Mouse (Mus musculus): ENCODE data around the gene Dguok. TPM values are rescaled to one million over a fixed set of nuclear protein-coding genes. Genes with fewer than 3 reads are reported as not detected.

The Dguok gene
- polyA plus RNA-seq, 1 experiment from 2014 or later, result 67.5 TPM

GRCm38 (mm10) chr6:83490622-83491021 is 16.1 kb downstream of the Dguok start:
- Histone ChIP-seq H3K36me3 (ENCODE audit: control insufficient read depth, insufficient read depth, low read length) (peaks cover 3% of the 10 kb centered on the region), H3K27me3 (ENCODE audit: control insufficient read depth, insufficient read depth, low read length) (no peaks in the 10 kb centered on the region), H3K27ac (replicated peaks; ENCODE audit: low read depth, low read length) (no peak overlapping the region), H3K4me1 (ENCODE audit: control insufficient read depth, insufficient read depth, low read length) (no peaks in the 10 kb centered on the region), H3K9me3 (ENCODE audit: control insufficient read depth, low read length) (no peaks in the 10 kb centered on the region), H3K9ac (ENCODE audit: low read length) (no peak overlapping the region), H3K4me3 (ENCODE audit: low read depth, low read length) (no peak overlapping the region), H3K4me2 (ENCODE audit: low read depth, severe bottlenecking) (no peak overlapping the region)
- no peak for ATAC-seq (ENCODE audit: insufficient number of reproducible peaks, low FRiP score, low TSS enrichment, low read depth)
- no peak for DNase-seq (ENCODE audit: low spot score)
- WGBS, result 83% methylated on average over 4 of the region's 4 CpGs

GRCm38 (mm10) chr6:83488200-83488599 is 18.6 kb downstream of the Dguok start:
- Histone ChIP-seq H3K9me3 (ENCODE audit: control insufficient read depth, low read length) (no peaks in the 10 kb centered on the region), H3K36me3 (ENCODE audit: control insufficient read depth, insufficient read depth, low read length) (peaks cover 6% of the 10 kb centered on the region), H3K27me3 (ENCODE audit: control insufficient read depth, insufficient read depth, low read length) (no peaks in the 10 kb centered on the region), H3K4me3 (ENCODE audit: low read depth, low read length) (no peak overlapping the region), H3K9ac (ENCODE audit: low read length) (no peak overlapping the region), H3K4me1 (ENCODE audit: control insufficient read depth, insufficient read depth, low read length) (no peaks in the 10 kb centered on the region), H3K27ac (replicated peaks; ENCODE audit: low read depth, low read length) (no peak overlapping the region), H3K4me2 (ENCODE audit: low read depth, severe bottlenecking) (no peak overlapping the region)
- 78% methylated on average over 5 of the region's 5 CpGs for WGBS
- DNase-seq (ENCODE audit: low spot score), result no peak
- no peak for ATAC-seq (ENCODE audit: insufficient number of reproducible peaks, low FRiP score, low TSS enrichment, low read depth)

GRCm38 (mm10) chr6:83487298-83487697 is 19.5 kb downstream of the Dguok start:
- H3K4me2 ChIP-seq (ENCODE audit: low read depth, severe bottlenecking), result no peak overlapping the region
- WGBS, result 89% methylated on average over 4 of the region's 4 CpGs
- no peak overlapping the region for H3K27ac ChIP-seq (replicated peaks; ENCODE audit: low read depth, low read length)
- no peak overlapping the region for H3K4me3 ChIP-seq (ENCODE audit: low read depth, low read length)
- ATAC-seq (ENCODE audit: insufficient number of reproducible peaks, low FRiP score, low TSS enrichment, low read depth) (no peak), DNase-seq (ENCODE audit: low spot score) (no peak)
- H3K27me3 ChIP-seq (ENCODE audit: control insufficient read depth, insufficient read depth, low read length), result no peaks in the 10 kb centered on the region
- H3K4me1 ChIP-seq (ENCODE audit: control insufficient read depth, insufficient read depth, low read length), result no peaks in the 10 kb centered on the region
- H3K9ac ChIP-seq (ENCODE audit: low read length), result no peak overlapping the region
- peaks cover 6% of the 10 kb centered on the region for H3K36me3 ChIP-seq (ENCODE audit: control insufficient read depth, insufficient read depth, low read length)
- H3K9me3 ChIP-seq (ENCODE audit: control insufficient read depth, low read length), result no peaks in the 10 kb centered on the region

- Histone ChIP-seq H3K4me2 (ENCODE audit: low read depth, severe bottlenecking) (no peak overlapping the region), H3K9me3 (ENCODE audit: control insufficient read depth, low read length) (no peaks in the 10 kb centered on the region), H3K27ac (replicated peaks; ENCODE audit: low read depth, low read length) (no peak overlapping the region), H3K9ac (ENCODE audit: low read length) (no peak overlapping the region), H3K36me3 (ENCODE audit: control insufficient read depth, insufficient read depth, low read length) (peaks cover 6% of the 10 kb centered on the region), H3K27me3 (ENCODE audit: control insufficient read depth, insufficient read depth, low read length) (no peaks in the 10 kb centered on the region), H3K4me3 (ENCODE audit: low read depth, low read length) (no peak overlapping the region), H3K4me1 (ENCODE audit: control insufficient read depth, insufficient read depth, low read length) (no peaks in the 10 kb centered on the region)
- DNase-seq (ENCODE audit: low spot score) (no peak), ATAC-seq (ENCODE audit: insufficient number of reproducible peaks, low FRiP score, low TSS enrichment, low read depth) (no peak)
- 76% methylated on average over 4 of the region's 4 CpGs for WGBS
These were observed 20.9 kb downstream of the Dguok start for GRCm38 (mm10) chr6:83485854-83486253.

- 93% methylated on average over 7 of the region's 7 CpGs for WGBS
These were observed 23.0 kb downstream of the Dguok start for GRCm38 (mm10) chr6:83483776-83484175.

GRCm38 (mm10) chr6:83482418-83483085 is 24.2 kb downstream of the Dguok start:
- no peak for DNase-seq (ENCODE audit: low spot score)
- Histone ChIP-seq H3K4me2 (ENCODE audit: low read depth, severe bottlenecking) (no peak overlapping the region), H3K4me3 (ENCODE audit: low read depth, low read length) (no peak overlapping the region), H3K27ac (replicated peaks; ENCODE audit: low read depth, low read length) (no peak overlapping the region), H3K36me3 (ENCODE audit: control insufficient read depth, insufficient read depth, low read length) (peaks cover 2% of the 10 kb centered on the region; the same call in 1 of the 2 replicates), H3K9ac (ENCODE audit: low read length) (no peak overlapping the region), H3K4me1 (ENCODE audit: control insufficient read depth, insufficient read depth, low read length) (no peaks in the 10 kb centered on the region), H3K9me3 (ENCODE audit: control insufficient read depth, low read length) (no peaks in the 10 kb centered on the region), H3K27me3 (ENCODE audit: control insufficient read depth, insufficient read depth, low read length) (no peaks in the 10 kb centered on the region)
- WGBS, result 56% methylated on average over 10 of the region's 10 CpGs
- no peak for ATAC-seq (ENCODE audit: insufficient number of reproducible peaks, low FRiP score, low TSS enrichment, low read depth)

More at GRCm38 (mm10) chr6:83483776-83484175, 23.0 kb downstream of the Dguok start:
- H3K9me3 ChIP-seq (ENCODE audit: control insufficient read depth, low read length), result no peaks in the 10 kb centered on the region
- H3K4me3 ChIP-seq (ENCODE audit: low read depth, low read length), result no peak overlapping the region
- H3K4me1 ChIP-seq (ENCODE audit: control insufficient read depth, insufficient read depth, low read length), result no peaks in the 10 kb centered on the region
- H3K9ac ChIP-seq (ENCODE audit: low read length), result no peak overlapping the region
- peaks cover 6% of the 10 kb centered on the region for H3K36me3 ChIP-seq (ENCODE audit: control insufficient read depth, insufficient read depth, low read length)
- no peak for DNase-seq (ENCODE audit: low spot score)
- H3K27me3 ChIP-seq (ENCODE audit: control insufficient read depth, insufficient read depth, low read length), result no peaks in the 10 kb centered on the region
- ATAC-seq (ENCODE audit: insufficient number of reproducible peaks, low FRiP score, low TSS enrichment, low read depth), result no peak
- no peak overlapping the region for H3K4me2 ChIP-seq (ENCODE audit: low read depth, severe bottlenecking)
- no peak overlapping the region for H3K27ac ChIP-seq (replicated peaks; ENCODE audit: low read depth, low read length)

- Histone ChIP-seq H3K4me3 (ENCODE audit: low read depth, low read length) (no peak overlapping the region), H3K27ac (replicated peaks; ENCODE audit: low read depth, low read length) (no peak overlapping the region), H3K4me1 (ENCODE audit: control insufficient read depth, insufficient read depth, low read length) (no peaks in the 10 kb centered on the region), H3K9me3 (ENCODE audit: control insufficient read depth, low read length) (no peaks in the 10 kb centered on the region), H3K9ac (ENCODE audit: low read length) (no peak overlapping the region), H3K27me3 (ENCODE audit: control insufficient read depth, insufficient read depth, low read length) (no peaks in the 10 kb centered on the region), H3K4me2 (ENCODE audit: low read depth, severe bottlenecking) (no peak overlapping the region), H3K36me3 (ENCODE audit: control insufficient read depth, insufficient read depth, low read length) (peaks cover 2% of the 10 kb centered on the region; the same call in 1 of the 2 replicates)
- DNase-seq (ENCODE audit: low spot score) (no peak), ATAC-seq (ENCODE audit: insufficient number of reproducible peaks, low FRiP score, low TSS enrichment, low read depth) (no peak)
- 83% methylated on average over 6 of the region's 6 CpGs for WGBS
These were observed 26.6 kb downstream of the Dguok start for GRCm38 (mm10) chr6:83480019-83480655.

GRCm38 (mm10) chr6:83479193-83479592 is 27.6 kb downstream of the Dguok start:
- no peaks in the 10 kb centered on the region for H3K27me3 ChIP-seq (ENCODE audit: control insufficient read depth, insufficient read depth, low read length)
- no peak overlapping the region for H3K27ac ChIP-seq (replicated peaks; ENCODE audit: low read depth, low read length)
- ATAC-seq (ENCODE audit: insufficient number of reproducible peaks, low FRiP score, low TSS enrichment, low read depth), result no peak
- H3K9ac ChIP-seq (ENCODE audit: low read length), result no peak overlapping the region
- H3K4me2 ChIP-seq (ENCODE audit: low read depth, severe bottlenecking), result no peak overlapping the region
- no peak overlapping the region for H3K4me3 ChIP-seq (ENCODE audit: low read depth, low read length)
- no peak for DNase-seq (ENCODE audit: low spot score)
- 76% methylated on average over 2 of the region's 2 CpGs for WGBS
- no peaks in the 10 kb centered on the region for H3K36me3 ChIP-seq (ENCODE audit: control insufficient read depth, insufficient read depth, low read length)
- H3K4me1 ChIP-seq (ENCODE audit: control insufficient read depth, insufficient read depth, low read length), result no peaks in the 10 kb centered on the region
- no peaks in the 10 kb centered on the region for H3K9me3 ChIP-seq (ENCODE audit: control insufficient read depth, low read length)
